29 mouse cellular contexts compared by ENCODE assay signal in genomic region chr15:97255800-97256199, GRCm38 (mm10). TPM values are rescaled to one million over a fixed set of nuclear protein-coding genes. Genes with fewer than 3 reads are reported as not detected.
A peak's percentile ranks its signal among the peaks of the same experiment; 100 is the strongest.
DNase-seq lines count a peak whose midpoint lies in the region; ATAC-seq and TF ChIP-seq lines count a peak whose summit lies in the region.
"Had no signal": no experiment of that assay in that cellular context is flagged by ENCODE, and none has a peak within 500 bp of the region (broad histone marks: within the 10 kb centered on the region; RNA-seq: fewer than 3 reads in every experiment).

No protein-coding gene starts in this region.

- WGBS in intestine, postnatal 0 days, result 85% methylated on average over 3 of the region's 3 CpGs
- WGBS in midbrain, embryonic 11.5 days, result 92% methylated on average over 3 of the region's 3 CpGs

- H3K27ac ChIP-seq in intestine, postnatal 0 days (ENCODE audit: low read depth, low read length), result no peak overlapping the region
- H3K27ac ChIP-seq in midbrain, embryonic 11.5 days (ENCODE audit: low read depth, low read length), result no peak overlapping the region
- H3K27ac ChIP-seq: forebrain, embryonic 13.5 days; heart, adult 2 months; heart, embryonic 13.5 days; hindbrain, embryonic 15.5 days; layer of hippocampus, adult 2 months; limb, embryonic 10.5 days; limb, embryonic 15.5 days; liver, embryonic 14.5 days; midbrain, embryonic 12.5 days; neural tube, embryonic 12.5 days had no signal

- TF ChIP-seq CTCF in intestine, postnatal 0 days (IDR thresholded peaks at IDR 0.05; ENCODE audit: low read depth), result no peak

- no peak overlapping the region for H3K9ac ChIP-seq in intestine, postnatal 0 days (ENCODE audit: low read depth, low read length)
- H3K9ac ChIP-seq in midbrain, embryonic 11.5 days (ENCODE audit: low read length), result no peak overlapping the region
- H3K9ac ChIP-seq: forebrain, embryonic 13.5 days; heart, embryonic 13.5 days; hindbrain, embryonic 15.5 days; limb, embryonic 15.5 days; liver, embryonic 14.5 days; midbrain, embryonic 12.5 days; neural tube, embryonic 12.5 days had no signal

- H3K4me3 ChIP-seq in intestine, postnatal 0 days (ENCODE audit: low read depth, low read length), result no peak overlapping the region
- H3K4me3 ChIP-seq in midbrain, embryonic 11.5 days (ENCODE audit: low read depth, low read length), result no peak overlapping the region
- H3K4me3 ChIP-seq: forebrain, embryonic 13.5 days; heart, adult 2 months; heart, embryonic 13.5 days; hindbrain, embryonic 15.5 days; layer of hippocampus, adult 2 months; limb, embryonic 10.5 days; limb, embryonic 15.5 days; midbrain, embryonic 12.5 days; myocyte; neural tube, embryonic 12.5 days had no signal

- no peaks in the 10 kb centered on the region for H3K27me3 ChIP-seq in intestine, postnatal 0 days (replicated peaks; ENCODE audit: control insufficient read depth, insufficient read depth, low read length)
- H3K27me3 ChIP-seq in midbrain, embryonic 11.5 days (ENCODE audit: control insufficient read depth, insufficient read depth, low read length), result no peaks in the 10 kb centered on the region
- H3K27me3 ChIP-seq: forebrain, embryonic 13.5 days; heart, embryonic 13.5 days; hindbrain, embryonic 15.5 days; limb, embryonic 15.5 days; midbrain, embryonic 12.5 days; neural tube, embryonic 12.5 days had no signal

- no peak overlapping the region for H3K4me2 ChIP-seq in intestine, postnatal 0 days (replicated peaks; ENCODE audit: low read depth)
- no peak overlapping the region for H3K4me2 ChIP-seq in midbrain, embryonic 11.5 days
- H3K4me2 ChIP-seq: forebrain, embryonic 13.5 days; heart, embryonic 13.5 days; hindbrain, embryonic 15.5 days; limb, embryonic 15.5 days; midbrain, embryonic 12.5 days; neural tube, embryonic 12.5 days had no signal

- DNase-seq in 3134 (ENCODE audit: extremely low read depth, insufficient read length, low spot score) (peak; percentile 59), 416B (ENCODE audit: low read depth) (peak; percentile 99), ES-CJ7 (ENCODE audit: low read depth, low spot score) (peak; percentile 84)
- DNase-seq in midbrain, embryonic 11.5 days (ENCODE audit: low spot score, missing footprints), result no peak
- DNase-seq: adrenal gland, adult 2 months; cerebellum, adult 8-10 months; cerebellum, postnatal 36 days; gastrocnemius, postnatal 14 days; heart, adult 2 months; heart, postnatal 10 days; kidney, adult 18-20 months; kidney, postnatal 36 days; lung, adult 2 months; lung, postnatal 14 days; right cerebral cortex, postnatal 4 days had no signal

- no peaks in the 10 kb centered on the region for H3K36me3 ChIP-seq in intestine, postnatal 0 days (ENCODE audit: control insufficient read depth, insufficient read depth)
- no peaks in the 10 kb centered on the region for H3K36me3 ChIP-seq in midbrain, embryonic 11.5 days (ENCODE audit: control insufficient read depth, insufficient read depth, low read length)
- H3K36me3 ChIP-seq: heart, embryonic 13.5 days; hindbrain, embryonic 15.5 days; limb, embryonic 10.5 days; limb, embryonic 15.5 days; midbrain, embryonic 12.5 days; neural tube, embryonic 12.5 days had no signal

- H3K4me1 ChIP-seq in intestine, postnatal 0 days (replicated peaks; ENCODE audit: control insufficient read depth, insufficient read depth, low read length), result no peaks in the 10 kb centered on the region
- no peaks in the 10 kb centered on the region for H3K4me1 ChIP-seq in midbrain, embryonic 11.5 days (ENCODE audit: control insufficient read depth, insufficient read depth, low read length)
- H3K4me1 ChIP-seq: forebrain, embryonic 13.5 days; hindbrain, embryonic 15.5 days; limb, embryonic 10.5 days; midbrain, embryonic 12.5 days; neural tube, embryonic 12.5 days had no signal

- ATAC-seq in granulocyte monocyte progenitor cell, adult 5-6 weeks (replicated peaks; ENCODE audit: poor library complexity, severe bottlenecking), result peak; percentile 30
- ATAC-seq in intestine, postnatal 0 days, result no peak
- no peak for ATAC-seq in midbrain, embryonic 11.5 days (ENCODE audit: low FRiP score)
- ATAC-seq: activated CD4-positive, CD25-positive, alpha-beta regulatory T cell, adult 4 months; forebrain, embryonic 13.5 days; inflammation-experienced regulatory T-cells, adult 6 months had no signal

- no peaks in the 10 kb centered on the region for H3K9me3 ChIP-seq in intestine, postnatal 0 days (ENCODE audit: control insufficient read depth)
- H3K9me3 ChIP-seq in midbrain, embryonic 11.5 days (ENCODE audit: control insufficient read depth, low read length), result no peaks in the 10 kb centered on the region
- H3K9me3 ChIP-seq: forebrain, embryonic 13.5 days; heart, embryonic 13.5 days; hindbrain, embryonic 15.5 days; limb, embryonic 10.5 days; limb, embryonic 15.5 days; midbrain, embryonic 12.5 days; neural tube, embryonic 12.5 days had no signal

RNA-seq across cellular contexts. Expression of gene Amigo2, which starts 8.7 kb away (rescaled TPM):
- total RNA-seq in granulocyte monocyte progenitor cell, adult 5-6 weeks (2014; fragmentation: Nextera tagmentation), result 0.79 TPM in 1 of 2 replicates, not detected in the other
- total RNA-seq in granulocyte monocyte progenitor cell, adult 5-6 weeks (2017), result 0.26 and 1.2 TPM in 2 replicates
- polyA plus RNA-seq in intestine, postnatal 0 days (2015; fragmentation: Nextera tagmentation; extraction: Ambion mirVana), result 4.7 and 4.9 TPM in 2 replicates
- 5.9 and 6.6 TPM in 2 replicates for polyA plus RNA-seq in midbrain, embryonic 11.5 days (2014; fragmentation: Nextera tagmentation; extraction: Ambion mirVana)

RNA-seq across cellular contexts. Expression of gene Pced1b, which starts 8.9 kb away (rescaled TPM):
- 32.8 and 48.3 TPM in 2 replicates for total RNA-seq in granulocyte monocyte progenitor cell, adult 5-6 weeks (2014; fragmentation: Nextera tagmentation)
- 12.3 and 13.7 TPM in 2 replicates for total RNA-seq in granulocyte monocyte progenitor cell, adult 5-6 weeks (2017)
- polyA plus RNA-seq in intestine, postnatal 0 days (2015; fragmentation: Nextera tagmentation; extraction: Ambion mirVana), result 1.6 and 1.8 TPM in 2 replicates
- 3.6 and 4.0 TPM in 2 replicates for polyA plus RNA-seq in midbrain, embryonic 11.5 days (2014; fragmentation: Nextera tagmentation; extraction: Ambion mirVana)
